Mouse (Mus musculus): ENCODE measurements around the gene Samd4b. TPM values are rescaled to one million over a fixed set of nuclear protein-coding genes. Genes with fewer than 3 reads are reported as not detected.
"Not testable (repeated sequence)": the region's sequence is repeated elsewhere in the genome, so short reads cannot be mapped to it uniquely, and the experiment has no call there.

The Samd4b gene
- total RNA-seq, 2 experiments from 2014 or later, result 74.9 to 78.9 TPM

DNA sequence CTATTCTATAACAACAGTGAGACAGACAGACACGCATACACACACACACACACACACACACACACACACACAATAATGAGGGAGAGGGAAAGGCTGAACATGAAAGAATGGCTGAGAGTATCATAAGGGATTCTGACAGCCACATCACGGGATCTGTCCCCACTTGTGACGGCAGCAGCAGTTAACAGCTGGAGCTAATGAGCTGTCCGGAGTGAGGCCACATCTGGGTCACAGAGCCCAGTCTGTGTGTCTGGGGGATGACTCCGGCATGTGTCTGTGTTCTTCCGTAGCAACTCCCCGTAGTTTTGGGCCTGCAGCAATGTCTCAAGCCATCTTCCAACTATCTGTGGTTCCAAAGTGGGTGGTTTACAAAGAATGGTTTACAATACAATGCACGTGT lies 65.9 kb downstream of the Samd4b start:
- intact Hi-C loops (cut with DNase I), result no loop called here
- TF ChIP-seq CTCF (IDR thresholded peaks at IDR 0.05), result no peak

GRCm38 (mm10) chr7:28527922-28528719 lies 69.8 kb downstream of the Samd4b start:
- peak; percentile 79 for TF ChIP-seq CTCF (IDR thresholded peaks at IDR 0.05)
- no peak overlapping the region for H3K4me3 ChIP-seq
- DNase-seq (ENCODE audit: extremely low spot score in 1 of 2, low spot score in 2 of 2), result peak; percentile 61 to 67
- intact Hi-C loops (cut with DNase I), result loop anchor here (1.0 to 5.0 kb wide), 3 partner anchors 36 to 82 kb away; no protein-coding TSS in a partner anchor
- H3K27ac ChIP-seq, result no peak overlapping the region

More for the DNA sequence above, 65.9 kb downstream of the Samd4b start:
- no peak overlapping the region for H3K27ac ChIP-seq
- H3K4me3 ChIP-seq, result no peak overlapping the region
- DNase-seq (ENCODE audit: extremely low spot score in 1 of 2, low spot score in 2 of 2), result no peak

DNA sequence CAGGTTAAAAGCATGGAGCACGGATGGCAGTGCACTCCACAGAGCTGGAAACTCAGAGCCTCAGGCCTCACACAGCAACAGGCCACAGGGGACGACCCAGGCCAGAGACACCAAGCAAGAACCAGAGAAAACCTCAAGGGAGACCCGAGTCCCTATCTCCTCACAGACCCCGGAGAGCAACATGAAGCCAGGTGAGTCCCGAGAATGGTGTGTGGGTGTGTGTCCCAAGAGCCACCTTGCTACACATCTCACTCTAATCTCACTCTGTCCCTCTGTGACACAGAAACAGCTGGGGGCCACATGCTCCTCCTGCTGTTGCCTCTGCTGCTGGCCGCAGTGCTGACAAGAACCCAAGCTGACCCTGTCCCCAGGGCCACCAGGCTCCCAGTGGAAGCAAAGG lies 75.4 kb downstream of the Samd4b start, which contains the start of gene Ifnl3:
Ifnl3 (plus strand) TSS at position 301 of the 400 bp plus-strand sequence.
- not testable (repeated sequence) for DNase-seq (ENCODE audit: extremely low spot score in 1 of 2, low spot score in 2 of 2); H3K27ac ChIP-seq; H3K4me3 ChIP-seq
- intact Hi-C loops (cut with DNase I), result loop anchor here (1.0 kb wide), 1 partner anchor 13 kb away; no protein-coding TSS in a partner anchor

DNA sequence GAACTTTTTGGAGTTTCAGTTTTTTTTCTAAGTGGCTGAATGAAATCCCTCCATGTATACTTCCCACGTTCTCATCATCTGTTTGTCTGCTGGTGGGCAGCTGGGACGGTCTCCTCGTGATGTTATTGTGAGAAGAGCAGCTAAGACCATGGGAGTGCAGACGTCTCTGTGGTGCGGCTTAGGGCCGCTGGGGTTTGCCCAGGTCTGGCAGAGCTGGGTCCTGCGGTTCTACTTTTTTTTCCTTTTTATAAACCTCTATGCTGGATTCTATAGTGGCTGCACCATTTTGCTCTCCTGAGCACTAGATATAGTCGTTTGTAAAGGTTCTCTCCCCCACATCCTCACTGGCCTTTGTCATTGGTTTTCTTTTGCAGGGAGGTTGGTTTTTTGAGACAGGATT lies 86.5 kb downstream of the Samd4b start:
- intact Hi-C loops (cut with DNase I), result no loop called here
- Histone ChIP-seq H3K4me3 (no peak overlapping the region), H3K27ac (no peak overlapping the region)
- no peak for DNase-seq (ENCODE audit: extremely low spot score in 1 of 2, low spot score in 2 of 2)
- TF ChIP-seq CTCF (IDR thresholded peaks at IDR 0.05), result no peak

GRCm38 (mm10) chr7:28510405-28510974 lies 87.5 kb downstream of the Samd4b start, which contains the start of gene Ifnl2:
Gene Ifnl2 (minus strand): TSS chr7:28510455.
- DNase-seq (ENCODE audit: extremely low spot score in 1 of 2, low spot score in 2 of 2); H3K4me3 ChIP-seq; intact Hi-C loops (cut with DNase I); H3K27ac ChIP-seq: not testable (repeated sequence)

DNA sequence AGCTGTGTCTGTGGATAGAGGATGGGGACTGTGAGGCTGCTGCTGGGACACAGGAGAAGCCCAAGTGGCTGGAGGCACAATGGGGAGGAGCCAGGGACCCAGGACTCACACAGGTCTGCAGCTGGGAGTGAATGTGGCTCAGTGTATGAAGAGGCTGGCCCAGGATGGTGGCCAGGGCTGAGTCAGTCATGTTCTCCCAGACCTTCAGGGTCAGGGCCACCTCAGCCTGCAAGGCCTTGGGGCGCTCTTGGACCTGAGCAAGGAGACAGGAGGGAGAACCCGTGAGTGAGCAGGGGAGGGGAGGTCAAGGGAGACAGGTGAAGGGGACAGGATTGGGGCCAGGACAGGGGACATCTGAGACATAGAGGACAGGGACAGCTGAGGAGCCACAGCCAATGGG lies 88.8 kb downstream of the Samd4b start:
- intact Hi-C loops (cut with DNase I), result loop anchor here (1.0 kb wide), 1 partner anchor 13 kb away; the partner anchor contains the start of gene Ifnl3
- DNase-seq (ENCODE audit: extremely low spot score in 1 of 2, low spot score in 2 of 2); H3K27ac ChIP-seq; H3K4me3 ChIP-seq: not testable (repeated sequence)

- Histone ChIP-seq H3K4me3 (no peak overlapping the region), H3K27ac (no peak overlapping the region)
- intact Hi-C loops (cut with DNase I), result no loop called here
- TF ChIP-seq CTCF (IDR thresholded peaks at IDR 0.05), result no peak
- no peak for DNase-seq (ENCODE audit: extremely low spot score in 1 of 2, low spot score in 2 of 2)
Measured at GRCm38 (mm10) chr7:28505585-28505984, 92.4 kb downstream of the Samd4b start.

- TF ChIP-seq CTCF (IDR thresholded peaks at IDR 0.05), result no peak
- no peak for DNase-seq (ENCODE audit: extremely low spot score in 1 of 2, low spot score in 2 of 2)
- intact Hi-C loops (cut with DNase I), result no loop called here
- Histone ChIP-seq H3K27ac (no peak overlapping the region), H3K4me3 (no peak overlapping the region)
Measured at GRCm38 (mm10) chr7:28495426-28495825, 102.5 kb downstream of the Samd4b start.

- no peak overlapping the region for H3K27ac ChIP-seq
Measured at GRCm38 (mm10) chr7:28492310-28492709, 105.6 kb downstream of the Samd4b start.

GRCm38 (mm10) chr7:28490903-28491302 lies 107.0 kb downstream of the Samd4b start:
- no peak for TF ChIP-seq CTCF (IDR thresholded peaks at IDR 0.05)
- intact Hi-C loops (cut with DNase I), result loop anchor here (5.0 kb wide), 2 partner anchors 36 to 111 kb away; no protein-coding TSS in a partner anchor
- no peak for DNase-seq (ENCODE audit: extremely low spot score in 1 of 2, low spot score in 2 of 2)
- Histone ChIP-seq H3K4me3 (no peak overlapping the region), H3K27ac (no peak overlapping the region)

More at GRCm38 (mm10) chr7:28492310-28492709, 105.6 kb downstream of the Samd4b start:
- no peak for DNase-seq (ENCODE audit: extremely low spot score in 1 of 2, low spot score in 2 of 2)
- no peak overlapping the region for H3K4me3 ChIP-seq
- intact Hi-C loops (cut with DNase I), result loop anchor here (5.0 kb wide), 2 partner anchors 35 to 110 kb away; no protein-coding TSS in a partner anchor
- no peak for TF ChIP-seq CTCF (IDR thresholded peaks at IDR 0.05)

- no peak overlapping the region for H3K4me3 ChIP-seq
- peak; percentile 26 to 28 for DNase-seq (ENCODE audit: extremely low spot score in 1 of 2, low spot score in 2 of 2)
- intact Hi-C loops (cut with DNase I), result loop anchor here (5.0 kb wide), 2 partner anchors 37 to 112 kb away; no protein-coding TSS in a partner anchor
- H3K27ac ChIP-seq, result no peak overlapping the region
- TF ChIP-seq CTCF (IDR thresholded peaks at IDR 0.05), result peak; percentile 62
Measured at GRCm38 (mm10) chr7:28490410-28490809, 107.5 kb downstream of the Samd4b start.

DNA sequence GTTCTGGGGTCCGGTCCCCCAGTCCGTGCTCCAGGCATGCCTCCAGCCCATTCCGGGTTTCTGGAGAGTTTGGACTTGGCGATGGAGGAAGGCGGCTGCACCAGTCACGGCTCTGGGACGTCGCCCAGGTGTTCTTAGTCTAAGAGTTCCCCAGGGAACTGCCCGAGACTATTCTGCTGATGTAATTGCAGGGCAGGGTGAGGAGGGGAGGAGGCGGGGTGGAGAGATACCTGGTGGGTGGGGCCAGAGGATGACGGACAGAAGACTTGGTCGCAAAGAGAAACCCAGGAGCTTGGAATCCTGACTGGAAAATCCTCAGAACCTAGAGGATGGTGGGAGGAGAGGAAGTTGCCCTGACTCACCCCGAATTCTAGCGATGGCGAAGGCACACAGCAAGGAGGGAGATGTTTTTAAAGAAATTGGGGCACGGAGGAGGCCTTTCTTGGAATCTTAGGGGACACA lies 109.9 kb downstream of the Samd4b start:
- TF ChIP-seq CTCF (IDR thresholded peaks at IDR 0.05), result no peak
- peak; percentile 52 to 59 for DNase-seq (ENCODE audit: extremely low spot score in 1 of 2, low spot score in 2 of 2)
- intact Hi-C loops (cut with DNase I), result loop anchor here (2.0 kb wide), 1 partner anchor 37 kb away; the partner anchor contains the start of gene Lrfn1
- peak overlapping the region; percentile 36 for H3K4me3 ChIP-seq
- peak overlapping the region; percentile 73 for H3K27ac ChIP-seq

Measured in left cerebral cortex, adult 2 months (tissue).